Mouse (Mus musculus): Measurements from ENCODE around the gene Pigs. TPM values are rescaled to one million over a fixed set of nuclear protein-coding genes. Genes with fewer than 3 reads are reported as not detected.

Pigs gene
- polyA plus RNA-seq, 1 experiment from 2014 or later = 67.8 TPM

DNA sequence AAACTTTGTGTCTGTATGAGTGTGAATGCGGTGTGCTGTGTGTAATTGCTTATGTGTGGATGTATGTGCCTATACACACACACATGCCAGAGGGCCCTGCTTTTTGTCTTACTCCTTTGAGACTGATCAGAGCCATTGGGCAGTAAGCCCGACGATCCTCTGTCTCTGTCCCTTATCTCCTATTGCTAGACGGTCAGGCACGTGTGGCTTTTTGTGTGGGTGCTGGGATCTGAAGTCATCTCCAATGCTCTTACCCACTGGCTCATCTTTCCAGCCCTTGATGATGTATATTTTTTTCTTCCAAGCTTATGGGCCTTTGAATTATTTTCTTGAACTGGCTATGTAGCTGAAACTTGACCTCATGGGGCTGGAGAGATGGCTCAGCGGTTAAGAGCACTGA lies 26.7 kb downstream of the Pigs start:
- Histone ChIP-seq H3K27ac (no peak overlapping the region), H3K4me2 (no peak overlapping the region), H3K27me3 (replicated peaks) (no peaks in the 10 kb centered on the region), H3K4me3 (replicated peaks) (no peak overlapping the region), H3K9ac (no peak overlapping the region), H3K4me1 (peaks cover 1% of the 10 kb centered on the region; the same call in 1 of the 2 replicates), H3K36me3 (no peaks in the 10 kb centered on the region), H3K9me3 (no peaks in the 10 kb centered on the region)
- WGBS = 72% methylated on average over 6 of the region's 6 CpGs
- no peak for ATAC-seq (ENCODE audit: insufficient read depth, low FRiP score, low read depth)

DNA sequence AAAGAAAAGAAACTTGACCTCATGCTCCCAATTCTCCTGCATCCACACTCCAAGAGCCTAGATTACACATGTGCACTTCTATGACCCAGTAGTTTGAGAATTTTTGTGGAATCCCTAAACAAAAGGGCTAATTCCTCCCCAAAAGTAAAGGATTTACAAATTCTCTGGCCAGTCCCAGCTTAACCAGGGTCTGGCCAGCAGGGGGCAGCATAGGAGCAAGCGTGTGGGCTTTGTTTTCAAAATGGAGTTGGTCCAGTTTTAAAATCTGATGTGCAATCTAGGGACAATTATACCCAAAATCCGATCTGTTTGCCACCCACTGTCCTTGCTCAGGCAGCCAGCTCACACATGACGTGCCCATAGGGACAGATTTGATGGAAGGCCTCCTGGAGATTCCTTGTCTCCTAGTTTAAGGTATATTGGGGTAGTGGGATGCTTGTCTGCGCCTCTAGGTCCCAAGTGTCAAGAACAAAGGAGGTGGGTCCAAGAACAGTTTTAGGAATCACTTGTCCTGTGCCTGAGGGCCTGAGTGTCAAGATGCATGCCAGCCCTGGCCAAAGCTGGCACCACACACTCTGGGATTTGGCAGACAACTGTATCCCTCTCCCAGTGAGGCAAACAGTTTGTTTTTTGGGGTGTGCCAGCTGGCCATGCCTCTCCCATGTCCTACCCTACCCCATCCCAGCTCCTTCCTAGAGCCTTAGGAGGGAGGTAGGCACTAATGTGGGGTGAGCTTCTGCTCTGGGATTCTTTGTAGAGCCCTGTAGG lies 27.4 kb downstream of the Pigs start:
- H3K4me2 ChIP-seq = no peak overlapping the region
- no peak overlapping the region for H3K9ac ChIP-seq
- no peak for ATAC-seq (ENCODE audit: insufficient read depth, low FRiP score, low read depth)
- 35% methylated on average over 4 of the region's 4 CpGs for WGBS
- H3K4me1 ChIP-seq = no peaks in the 10 kb centered on the region
- no peaks in the 10 kb centered on the region for H3K36me3 ChIP-seq
- H3K27ac ChIP-seq = no peak overlapping the region
- H3K27me3 ChIP-seq (replicated peaks) = no peaks in the 10 kb centered on the region
- H3K4me3 ChIP-seq (replicated peaks) = no peak overlapping the region
- H3K9me3 ChIP-seq = no peaks in the 10 kb centered on the region

DNA sequence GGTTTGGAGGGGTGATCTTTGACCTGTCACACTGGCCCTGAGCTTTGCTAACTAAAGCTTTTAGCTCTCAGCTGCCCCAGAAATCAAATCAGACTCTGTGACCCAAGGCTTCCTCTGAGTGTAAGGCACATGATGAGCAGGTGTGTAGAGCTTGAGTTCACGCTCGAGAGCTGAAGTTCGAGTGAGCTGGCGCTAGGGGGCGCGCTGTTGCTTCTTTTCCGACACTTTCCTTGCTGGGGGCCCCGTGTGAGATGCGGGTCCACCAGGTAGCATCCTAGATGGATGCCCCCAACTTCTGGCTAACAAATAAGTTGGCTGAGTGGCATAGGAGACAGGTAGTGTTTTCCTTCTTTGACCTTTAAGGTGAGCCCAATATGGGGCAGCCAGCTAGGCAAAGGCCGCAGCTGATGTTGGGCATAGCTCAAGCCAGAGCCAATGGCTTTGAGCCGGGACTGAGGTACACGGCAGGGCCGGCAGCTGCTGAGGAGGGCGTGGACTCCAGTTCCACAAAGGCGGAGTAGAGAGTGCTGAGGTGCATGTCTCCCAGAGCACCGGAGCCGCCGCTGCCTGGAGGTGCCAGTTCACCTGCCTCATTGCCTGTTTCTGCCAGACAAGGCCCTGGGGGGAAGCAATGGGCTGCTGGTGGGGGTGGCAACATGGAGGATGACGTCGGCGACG lies 30.3 kb downstream of the Pigs start:
- no peak overlapping the region for H3K4me3 ChIP-seq (replicated peaks)
- WGBS = 15% methylated on average over 22 of the region's 22 CpGs
- H3K27me3 ChIP-seq (replicated peaks) = no peaks in the 10 kb centered on the region
- H3K9ac ChIP-seq = no peak overlapping the region
- no peak overlapping the region for H3K4me2 ChIP-seq
- no peaks in the 10 kb centered on the region for H3K9me3 ChIP-seq
- no peaks in the 10 kb centered on the region for H3K36me3 ChIP-seq
- no peak for ATAC-seq (ENCODE audit: insufficient read depth, low FRiP score, low read depth)
- H3K27ac ChIP-seq = no peak overlapping the region
- H3K4me1 ChIP-seq = no peaks in the 10 kb centered on the region

DNA sequence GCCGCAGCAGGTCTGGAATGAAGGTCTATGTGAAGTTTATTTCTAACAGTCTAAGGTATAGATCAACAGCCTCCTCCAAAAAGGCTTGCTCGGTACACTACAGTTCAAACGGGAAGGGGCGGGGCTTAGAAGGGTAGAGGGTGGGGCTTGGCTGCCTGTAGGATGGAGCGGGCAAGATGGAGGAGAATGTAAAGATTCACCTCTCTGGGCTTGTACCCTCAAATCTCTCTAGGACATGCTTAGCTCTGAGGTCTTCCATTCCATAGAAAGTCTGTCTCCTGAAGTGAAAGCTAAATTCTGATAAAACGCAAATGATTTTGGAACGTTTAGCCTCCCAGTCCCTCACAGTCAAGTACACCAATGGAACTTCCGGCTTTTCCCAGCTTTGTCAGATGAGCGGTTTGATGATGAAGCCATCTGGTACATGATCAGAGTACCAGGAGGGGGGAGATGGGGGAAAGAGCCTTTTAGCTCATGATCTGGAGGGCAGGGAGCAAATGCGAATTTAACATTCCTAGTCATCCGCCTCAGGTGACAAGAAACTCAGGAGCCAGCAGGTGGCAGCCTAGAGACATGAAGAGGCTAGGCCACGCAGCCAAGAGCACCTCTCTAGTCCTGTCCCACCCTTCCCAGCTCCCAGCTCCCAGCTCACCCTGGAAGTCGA lies 32.0 kb downstream of the Pigs start:
- Histone ChIP-seq H3K9ac (no peak overlapping the region), H3K9me3 (no peaks in the 10 kb centered on the region), H3K27me3 (replicated peaks) (no peaks in the 10 kb centered on the region), H3K4me2 (peak overlapping the region; percentile 54), H3K36me3 (no peaks in the 10 kb centered on the region), H3K4me3 (replicated peaks) (peak overlapping the region; percentile 34), H3K4me1 (no peaks in the 10 kb centered on the region), H3K27ac (no peak overlapping the region)
- ATAC-seq (ENCODE audit: insufficient read depth, low FRiP score, low read depth) = peak; percentile 38; the same call in 1 of the 2 replicates
- WGBS = 8% methylated on average over 13 of the region's 13 CpGs

DNA sequence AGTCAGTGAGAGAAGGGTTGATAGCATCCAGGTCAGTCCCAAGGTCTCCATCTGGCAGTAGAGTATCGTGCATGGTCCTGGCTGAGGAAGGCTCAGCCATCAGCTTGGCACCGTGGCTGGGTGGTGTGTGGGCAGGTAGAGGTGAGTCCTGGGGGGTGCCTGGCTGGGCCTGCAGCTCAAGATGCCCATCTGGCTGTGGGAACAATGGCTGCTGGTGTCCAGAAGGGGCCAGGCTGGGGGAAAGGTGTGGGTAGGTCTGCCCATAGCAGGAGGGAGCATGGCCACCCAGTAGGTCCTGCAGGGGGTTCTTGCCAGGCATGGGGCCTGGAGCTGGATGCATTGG lies 32.5 kb downstream of the Pigs start:
- Histone ChIP-seq H3K27ac (no peak overlapping the region), H3K36me3 (no peaks in the 10 kb centered on the region), H3K9ac (no peak overlapping the region), H3K4me2 (peak overlapping the region; percentile 54; the same call in 1 of the 2 replicates), H3K4me1 (no peaks in the 10 kb centered on the region), H3K4me3 (replicated peaks) (no peak overlapping the region), H3K9me3 (no peaks in the 10 kb centered on the region), H3K27me3 (replicated peaks) (no peaks in the 10 kb centered on the region)
- WGBS = 60% methylated on average over 2 of the region's 2 CpGs
- ATAC-seq (ENCODE audit: insufficient read depth, low FRiP score, low read depth) = no peak

DNA sequence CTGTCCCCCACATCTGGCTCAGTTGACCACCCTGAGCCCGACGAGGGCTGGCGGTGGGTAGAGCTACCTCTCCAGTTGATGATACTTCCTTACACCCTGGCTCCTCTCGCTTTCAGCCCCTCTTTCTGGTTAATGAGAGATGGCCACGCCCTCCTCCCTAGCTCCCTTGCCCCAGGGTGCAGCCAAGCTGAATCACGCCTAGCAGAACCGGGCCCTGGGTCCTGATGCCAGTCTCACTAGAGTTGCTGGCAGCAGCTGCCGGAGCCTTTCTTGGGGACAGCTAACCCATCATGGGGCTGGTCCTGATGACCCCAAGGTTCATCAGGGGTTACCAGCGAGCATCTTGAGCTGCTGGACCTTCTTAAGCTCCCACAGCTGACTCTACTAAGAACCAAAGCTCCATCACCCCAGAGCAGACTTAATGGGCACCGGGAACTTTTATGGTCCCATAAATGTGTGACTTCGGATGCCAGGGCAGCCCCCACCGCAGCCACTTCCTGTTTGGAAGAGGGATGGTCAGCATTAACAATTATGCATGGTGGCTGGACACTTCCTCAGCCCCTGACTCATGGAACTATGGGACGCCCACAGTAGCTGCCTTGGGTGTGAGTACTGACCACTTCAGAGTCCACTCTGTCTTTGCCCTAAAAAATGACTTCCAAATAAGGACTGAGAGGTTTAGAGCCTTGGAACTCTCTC lies 35.2 kb downstream of the Pigs start:
- no peak overlapping the region for H3K4me2 ChIP-seq
- no peaks in the 10 kb centered on the region for H3K9me3 ChIP-seq
- 73% methylated on average over 13 of the region's 13 CpGs for WGBS
- H3K27ac ChIP-seq = no peak overlapping the region
- no peaks in the 10 kb centered on the region for H3K27me3 ChIP-seq (replicated peaks)
- no peaks in the 10 kb centered on the region for H3K36me3 ChIP-seq
- no peak overlapping the region for H3K4me3 ChIP-seq (replicated peaks)
- H3K4me1 ChIP-seq = no peaks in the 10 kb centered on the region
- H3K9ac ChIP-seq = no peak overlapping the region
- ATAC-seq (ENCODE audit: insufficient read depth, low FRiP score, low read depth) = no peak

DNA sequence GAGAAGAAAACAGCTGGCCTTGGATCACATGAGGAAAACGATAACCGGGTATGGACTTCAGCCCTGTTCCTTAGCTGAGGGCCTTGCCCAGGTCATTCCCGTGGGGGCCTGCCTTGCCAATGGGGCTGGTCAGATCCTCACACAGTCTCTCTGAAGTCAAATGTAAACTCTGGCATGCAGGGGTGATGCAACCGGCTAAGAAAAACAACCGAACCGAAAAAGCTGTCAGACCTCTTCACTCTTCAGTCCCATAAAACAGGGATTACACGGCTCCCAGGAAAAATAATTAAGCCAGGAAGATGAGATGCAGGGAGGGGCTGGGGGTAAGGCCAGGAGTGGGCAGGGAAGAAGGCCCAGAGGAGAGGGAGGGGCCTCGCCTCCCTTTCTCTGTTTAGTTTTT lies 35.9 kb downstream of the Pigs start:
- Histone ChIP-seq H3K27me3 (replicated peaks) (no peaks in the 10 kb centered on the region), H3K36me3 (no peaks in the 10 kb centered on the region), H3K9ac (no peak overlapping the region), H3K4me3 (replicated peaks) (no peak overlapping the region), H3K4me2 (no peak overlapping the region), H3K4me1 (no peaks in the 10 kb centered on the region), H3K9me3 (no peaks in the 10 kb centered on the region), H3K27ac (no peak overlapping the region)
- WGBS = 27% methylated on average over 8 of the region's 8 CpGs
- no peak for ATAC-seq (ENCODE audit: insufficient read depth, low FRiP score, low read depth)

DNA sequence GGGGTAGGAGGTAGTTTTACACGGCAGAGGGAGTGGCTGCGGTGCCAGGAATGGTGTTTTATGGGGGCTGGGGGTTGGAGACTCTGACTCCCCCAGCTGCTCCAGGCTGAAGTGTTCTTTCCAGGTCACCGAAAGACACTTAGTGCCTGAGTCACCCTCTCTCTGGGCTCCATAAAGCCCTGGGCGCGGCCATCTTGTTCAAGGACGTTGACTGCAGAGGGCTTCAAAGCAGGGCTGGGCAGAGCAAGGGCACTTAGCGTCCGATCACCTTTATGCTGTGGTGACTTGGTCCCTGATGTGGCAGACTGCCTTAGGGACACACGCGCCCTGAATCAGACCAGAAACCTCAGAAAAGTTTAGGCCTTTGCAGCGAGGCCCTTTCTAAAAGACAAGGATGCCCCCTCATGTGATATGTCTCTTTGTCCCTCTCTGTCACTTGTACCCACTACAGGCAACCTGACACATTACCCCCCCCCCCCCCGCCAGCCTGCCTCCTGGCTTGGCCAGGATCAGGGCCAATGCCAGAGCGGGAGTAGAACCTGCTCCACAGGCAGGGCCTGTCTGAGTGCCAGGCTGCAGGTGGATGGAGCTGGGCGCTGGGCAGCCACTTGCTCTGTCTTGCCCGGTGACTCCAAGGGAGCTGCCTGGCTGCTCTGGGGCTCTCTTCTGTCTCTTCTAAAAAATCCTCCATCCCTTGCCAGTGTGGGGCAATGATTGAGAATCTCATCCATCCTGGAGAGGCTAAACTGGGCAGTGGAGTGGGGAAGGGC lies 39.4 kb downstream of the Pigs start:
- Histone ChIP-seq H3K9ac (no peak overlapping the region), H3K27me3 (replicated peaks) (no peaks in the 10 kb centered on the region), H3K4me1 (peaks cover 7% of the 10 kb centered on the region; the same call in 1 of the 2 replicates), H3K4me3 (replicated peaks) (no peak overlapping the region), H3K36me3 (no peaks in the 10 kb centered on the region), H3K27ac (no peak overlapping the region), H3K9me3 (no peaks in the 10 kb centered on the region), H3K4me2 (no peak overlapping the region)
- WGBS = 83% methylated on average over 15 of the region's 15 CpGs
- no peak for ATAC-seq (ENCODE audit: insufficient read depth, low FRiP score, low read depth)

DNA sequence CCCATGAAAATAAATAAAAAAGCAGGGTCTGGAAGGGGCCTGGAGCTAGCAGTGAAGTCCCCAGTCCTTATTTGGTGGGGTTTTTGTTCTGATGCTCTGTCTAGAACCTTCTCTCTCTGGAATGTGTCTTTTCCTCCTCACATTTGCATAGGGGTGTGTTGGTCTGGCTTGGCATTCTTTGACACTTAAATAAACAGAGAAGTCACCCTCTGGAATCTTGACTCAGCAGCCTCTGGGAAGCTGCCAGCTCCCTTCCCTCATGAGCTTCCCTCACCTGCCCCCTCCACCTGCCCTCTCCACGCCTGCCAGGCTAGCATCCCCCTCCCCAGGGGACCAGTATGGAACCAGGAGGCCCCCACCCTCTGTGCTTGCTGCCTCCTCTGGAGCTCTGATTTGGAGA lies 42.2 kb downstream of the Pigs start:
- Histone ChIP-seq H3K4me3 (replicated peaks) (no peak overlapping the region), H3K27ac (no peak overlapping the region), H3K36me3 (no peaks in the 10 kb centered on the region), H3K9me3 (no peaks in the 10 kb centered on the region), H3K27me3 (replicated peaks) (no peaks in the 10 kb centered on the region), H3K9ac (no peak overlapping the region), H3K4me2 (no peak overlapping the region), H3K4me1 (peaks cover 7% of the 10 kb centered on the region; the same call in 1 of the 2 replicates)
- ATAC-seq (ENCODE audit: insufficient read depth, low FRiP score, low read depth) = no peak
- 48% methylated on average over 1 of the region's 1 CpGs for WGBS

DNA sequence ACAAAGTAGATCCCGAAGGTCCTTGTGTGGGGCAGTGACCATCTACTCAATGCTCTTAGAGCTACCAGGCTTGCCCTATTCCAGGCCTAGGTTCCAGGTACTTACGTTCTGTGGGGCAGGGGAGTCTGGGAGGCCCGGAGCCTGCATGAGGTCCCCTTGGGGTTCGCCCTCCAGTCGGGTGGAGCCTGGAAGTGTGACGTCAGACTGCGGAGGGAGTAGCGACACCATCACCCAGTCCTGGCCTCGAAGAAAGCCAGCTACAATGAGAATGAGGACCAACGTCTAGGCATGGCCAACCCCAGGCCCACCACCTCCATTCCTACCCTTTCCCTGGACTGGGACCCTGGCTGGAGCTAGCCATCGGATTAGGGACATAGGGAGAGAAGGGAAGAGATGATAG lies 43.5 kb downstream of the Pigs start:
- Histone ChIP-seq H3K4me1 (peaks cover 7% of the 10 kb centered on the region; the same call in 1 of the 2 replicates), H3K27me3 (replicated peaks) (no peaks in the 10 kb centered on the region), H3K4me3 (replicated peaks) (no peak overlapping the region), H3K9me3 (no peaks in the 10 kb centered on the region), H3K9ac (no peak overlapping the region), H3K4me2 (no peak overlapping the region), H3K27ac (no peak overlapping the region), H3K36me3 (no peaks in the 10 kb centered on the region)
- WGBS = 90% methylated on average over 11 of the region's 11 CpGs
- no peak for ATAC-seq (ENCODE audit: insufficient read depth, low FRiP score, low read depth)

DNA sequence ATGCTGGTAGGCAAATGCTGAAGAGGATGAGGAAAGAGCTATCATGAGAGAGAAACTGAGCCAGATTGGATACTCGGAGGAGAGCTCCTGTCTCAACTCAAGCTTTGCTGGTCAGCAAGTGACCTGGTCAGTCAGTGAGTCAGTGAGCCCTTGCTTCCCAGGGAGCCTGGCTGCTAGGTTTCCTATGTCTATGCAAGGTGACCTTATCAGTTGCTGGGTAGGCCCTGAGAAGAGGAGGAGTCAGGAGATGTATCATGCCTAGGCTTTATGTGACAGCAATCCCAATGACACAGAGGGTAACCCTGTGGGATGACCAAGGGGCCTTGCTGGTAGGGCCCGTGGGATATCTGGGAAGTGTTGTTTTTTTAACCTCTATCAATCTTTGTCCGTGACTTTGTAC lies 44.0 kb downstream of the Pigs start:
- no peak overlapping the region for H3K4me2 ChIP-seq
- peaks cover 7% of the 10 kb centered on the region; the same call in 1 of the 2 replicates for H3K4me1 ChIP-seq
- no peak overlapping the region for H3K4me3 ChIP-seq (replicated peaks)
- no peak for ATAC-seq (ENCODE audit: insufficient read depth, low FRiP score, low read depth)
- H3K9ac ChIP-seq = no peak overlapping the region
- 61% methylated on average over 3 of the region's 3 CpGs for WGBS
- H3K9me3 ChIP-seq = no peaks in the 10 kb centered on the region
- H3K27me3 ChIP-seq (replicated peaks) = no peaks in the 10 kb centered on the region
- no peaks in the 10 kb centered on the region for H3K36me3 ChIP-seq
- H3K27ac ChIP-seq = no peak overlapping the region
